Mouse (Mus musculus) C2C12 (cell line): ENCODE results near the gene Cavin4. TPM values are rescaled to one million over a fixed set of nuclear protein-coding genes. Genes with fewer than 3 reads are reported as not detected.
"Not testable (repeated sequence)": the region's sequence is repeated elsewhere in the genome, so short reads cannot be mapped to it uniquely, and the experiment has no call there.

Source experiments
- H3K27me3 ChIP-seq: one replicate; pipeline ENCODE4 v1.6.1; 2011; ENCODE audit not compliant: control insufficient read depth, insufficient read depth, insufficient read length
- H3K36me3 ChIP-seq: one replicate; pipeline ENCODE4 v1.6.1; 2011; ENCODE audit not compliant: control insufficient read depth, insufficient read depth
- H3K4me3 ChIP-seq: one replicate; pipeline ENCODE4 v1.5.1; 2011; ENCODE audit warnings: mild to moderate bottlenecking, control low read depth; ENCODE audit not compliant: poor library complexity, insufficient read depth, severe bottlenecking
- H3K79me2 ChIP-seq: one replicate; pipeline ENCODE4 v1.6.1; 2011; ENCODE audit not compliant: control insufficient read depth, insufficient read depth
- H3K79me3 ChIP-seq: one replicate; pipeline ENCODE4 v1.6.1; 2011; ENCODE audit warnings: low read depth, control low read depth
- H3ac ChIP-seq: one replicate; pipeline ENCODE3; 2011; ENCODE audit warnings: low read depth; ENCODE audit not compliant: control insufficient read depth, insufficient read length
- CEBPB ChIP-seq: IDR thresholded peaks from one replicate; pipeline ENCODE4 v1.6.1; 2011; ENCODE audit warnings: low read depth, mild to moderate bottlenecking, control low read depth, moderate library complexity
- CTCF ChIP-seq: IDR thresholded peaks from one replicate; pipeline ENCODE4 v1.5.1; 2011; ENCODE audit not compliant: control insufficient read depth, insufficient read depth, insufficient read length
- FOSL1 ChIP-seq: IDR thresholded peaks from one replicate; pipeline ENCODE4 v1.8.0; 2011; ENCODE audit warnings: mild to moderate bottlenecking, low read length; ENCODE audit not compliant: poor library complexity, insufficient read depth, severe bottlenecking
- MAX ChIP-seq: IDR thresholded peaks from one replicate; pipeline ENCODE4 v1.6.1; 2011; ENCODE audit warnings: mild to moderate bottlenecking, control low read depth
- MYOD1 ChIP-seq: IDR thresholded peaks from one replicate; pipeline ENCODE4 v1.6.1; 2011; ENCODE audit warnings: low read depth; ENCODE audit not compliant: control insufficient read depth, insufficient read length
- MYOG ChIP-seq: IDR thresholded peaks from one replicate; pipeline ENCODE4 v1.6.1; 2011; ENCODE audit not compliant: control insufficient read depth, insufficient read length; ENCODE audit errors: extremely low read depth
- USF1 ChIP-seq: IDR thresholded peaks from one replicate; pipeline ENCODE4 v1.6.1; 2011; ENCODE audit warnings: low read depth, mild to moderate bottlenecking, control low read depth, moderate library complexity
- polyA plus RNA-seq: library from polyadenylated mRNA; unstranded; fragments of >200 nt; fragmentation: generic; extraction: Trizol; gene quantifications from one replicate; pipeline ENCODE4 v1.2.1, GENCODE M21; 2012; ENCODE audit warnings: missing spikeins

Cavin4 gene
- polyA plus RNA-seq, 1 experiment: 23.2 TPM

GRCm38 (mm10) chr4:48674412-48674811 is 11.1 kb downstream of the Cavin4 start:
- Histone ChIP-seq H3K4me3 (no peak overlapping the region), H3K79me3 (no peaks in the 10 kb centered on the region), H3K36me3 (peaks cover 26% of the 10 kb centered on the region), H3K79me2 (no peaks in the 10 kb centered on the region), H3ac (no peak overlapping the region), H3K27me3 (no peaks in the 10 kb centered on the region)
- no peak for TF ChIP-seq FOSL1
- no peak for TF ChIP-seq USF1
- TF ChIP-seq MAX: no peak
- no peak for TF ChIP-seq MYOD1
- no peak for TF ChIP-seq CEBPB
- no peak for TF ChIP-seq MYOG
- no peak for TF ChIP-seq CTCF

- no peak for TF ChIP-seq USF1
- no peak for TF ChIP-seq CTCF
- no peak for TF ChIP-seq MAX
- no peak for TF ChIP-seq CEBPB
- TF ChIP-seq FOSL1: no peak
- TF ChIP-seq MYOD1: no peak
- no peak for TF ChIP-seq MYOG
- peaks cover 26% of the 10 kb centered on the region for H3K36me3 ChIP-seq
- no peak overlapping the region for H3K4me3 ChIP-seq
- H3K27me3 ChIP-seq: no peaks in the 10 kb centered on the region
- no peaks in the 10 kb centered on the region for H3K79me3 ChIP-seq
- no peaks in the 10 kb centered on the region for H3K79me2 ChIP-seq
- no peak overlapping the region for H3ac ChIP-seq
These were observed 13.4 kb downstream of the Cavin4 start for GRCm38 (mm10) chr4:48676570-48677185.

GRCm38 (mm10) chr4:48677276-48677675 is 14.0 kb downstream of the Cavin4 start:
- peaks cover 20% of the 10 kb centered on the region for H3K36me3 ChIP-seq
- H3K79me3 ChIP-seq: no peaks in the 10 kb centered on the region
- TF ChIP-seq MYOD1 (no peak), FOSL1 (no peak), CEBPB (no peak), MYOG (no peak), MAX (no peak), CTCF (no peak), USF1 (no peak)
- no peaks in the 10 kb centered on the region for H3K79me2 ChIP-seq
- H3K4me3 ChIP-seq: no peak overlapping the region
- H3ac ChIP-seq: no peak overlapping the region
- H3K27me3 ChIP-seq: no peaks in the 10 kb centered on the region

- Histone ChIP-seq H3K27me3 (no peaks in the 10 kb centered on the region), H3K4me3 (no peak overlapping the region), H3K79me2 (no peaks in the 10 kb centered on the region), H3K79me3 (no peaks in the 10 kb centered on the region), H3K36me3 (peaks cover 15% of the 10 kb centered on the region), H3ac (no peak overlapping the region)
- TF ChIP-seq MAX: no peak
- TF ChIP-seq USF1: no peak
- no peak for TF ChIP-seq CTCF
- no peak for TF ChIP-seq CEBPB
- TF ChIP-seq MYOG: no peak
- TF ChIP-seq MYOD1: no peak
- TF ChIP-seq FOSL1: no peak
These were observed 14.5 kb downstream of the Cavin4 start for GRCm38 (mm10) chr4:48677812-48678211.

- Histone ChIP-seq H3K79me3 (no peaks in the 10 kb centered on the region), H3K27me3 (no peaks in the 10 kb centered on the region), H3K36me3 (peaks cover 7% of the 10 kb centered on the region), H3K4me3 (no peak overlapping the region), H3K79me2 (no peaks in the 10 kb centered on the region), H3ac (no peak overlapping the region)
- TF ChIP-seq FOSL1: no peak
- TF ChIP-seq CTCF: no peak
- no peak for TF ChIP-seq USF1
- no peak for TF ChIP-seq MYOG
- TF ChIP-seq MAX: no peak
- TF ChIP-seq MYOD1: no peak
- no peak for TF ChIP-seq CEBPB
These were observed 15.5 kb downstream of the Cavin4 start for GRCm38 (mm10) chr4:48678793-48679192.

GRCm38 (mm10) chr4:48679728-48680127 is 16.4 kb downstream of the Cavin4 start:
- not testable (repeated sequence) for H3K27me3 ChIP-seq, H3K4me3 ChIP-seq, H3K79me3 ChIP-seq, H3K79me2 ChIP-seq, H3K36me3 ChIP-seq, H3ac ChIP-seq
